Mouse (Mus musculus): ENCODE measurements at regions not wholly inside any gene's neighbourhood (a gene's known extent, or its start where the extent isn't known, plus 50 kb on each side); places are given as distances from the start of the nearest gene placed in this dataset.

DNA sequence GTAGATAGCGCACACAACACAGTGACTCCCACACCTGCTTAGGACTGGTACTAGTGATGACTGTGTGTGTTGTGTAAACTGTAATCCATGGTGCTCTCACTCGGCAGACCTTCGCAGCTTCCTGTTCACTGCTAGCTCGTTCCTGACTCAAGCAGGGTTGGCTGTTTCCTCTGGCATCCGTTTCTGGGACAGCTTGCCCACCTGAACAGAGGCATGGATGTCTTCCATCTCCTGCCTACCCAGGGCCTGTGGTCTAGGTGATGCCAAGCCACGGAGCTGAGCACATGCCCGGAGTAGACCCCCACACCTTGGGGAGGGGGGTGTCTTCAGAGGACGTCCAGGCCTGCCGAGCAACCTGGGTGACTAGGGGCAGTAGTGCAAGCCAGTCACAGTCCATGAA lies 54.7 kb upstream of the Dmrtb1 start:
- TF ChIP-seq TAL1 (IDR thresholded peaks at IDR 0.05; ENCODE audit: low read length) (0 out of 2 replicates have a peak, but pooled peaks have one; percentile 14), MYC (IDR thresholded peaks at IDR 0.05; ENCODE audit: low read depth, low read length) (no peak), GABPA (IDR thresholded peaks at IDR 0.05; ENCODE audit: low read depth, low read length) (no peak), TBP (IDR thresholded peaks at IDR 0.05; ENCODE audit: low read depth, low read length) (no peak), MAFK (IDR thresholded peaks at IDR 0.05; ENCODE audit: borderline replicate concordance, low read depth, low read length) (no peak), JUND (IDR thresholded peaks at IDR 0.05; ENCODE audit: low read depth, low read length) (no peak), POLR2AphosphoS5 (IDR thresholded peaks at IDR 0.05; ENCODE audit: borderline replicate concordance, low read depth, low read length) (no peak)
- no peak for DNase-seq (ENCODE audit: low read depth, low spot score)
- no peaks in the 10 kb centered on the region for H3K27me3 ChIP-seq (ENCODE audit: control insufficient read depth in 1 of 2, insufficient read depth in 2 of 2, low read length in 2 of 2)
- peaks cover 0 to 7% of the 10 kb centered on the region in 2 experiments; a peak in 1 of 4 replicates for H3K4me1 ChIP-seq (ENCODE audit: control insufficient read depth in 1 of 2, insufficient read depth in 2 of 2, low read length in 2 of 2)
- H3K27ac ChIP-seq (ENCODE audit: control insufficient read depth, low read depth, low read length): no peak overlapping the region
- H3K9me3 ChIP-seq (replicated peaks; ENCODE audit: insufficient read depth, low read length): no peaks in the 10 kb centered on the region
- H3K9ac ChIP-seq (ENCODE audit: control insufficient read depth, low read depth, low read length, poor library complexity, severe bottlenecking): no peak overlapping the region
- H3K79me2 ChIP-seq (ENCODE audit: control insufficient read depth, insufficient read depth, low read length, poor library complexity): no peaks in the 10 kb centered on the region
- no peak overlapping the region for H3K4me3 ChIP-seq (ENCODE audit: control insufficient read depth in 1 of 2, insufficient read depth in 1 of 2, low read depth in 2 of 2, low read length in 2 of 2)
- H3K36me3 ChIP-seq (ENCODE audit: control insufficient read depth in 1 of 2, insufficient read depth in 2 of 2, low read length in 2 of 2): no peaks in the 10 kb centered on the region

DNA sequence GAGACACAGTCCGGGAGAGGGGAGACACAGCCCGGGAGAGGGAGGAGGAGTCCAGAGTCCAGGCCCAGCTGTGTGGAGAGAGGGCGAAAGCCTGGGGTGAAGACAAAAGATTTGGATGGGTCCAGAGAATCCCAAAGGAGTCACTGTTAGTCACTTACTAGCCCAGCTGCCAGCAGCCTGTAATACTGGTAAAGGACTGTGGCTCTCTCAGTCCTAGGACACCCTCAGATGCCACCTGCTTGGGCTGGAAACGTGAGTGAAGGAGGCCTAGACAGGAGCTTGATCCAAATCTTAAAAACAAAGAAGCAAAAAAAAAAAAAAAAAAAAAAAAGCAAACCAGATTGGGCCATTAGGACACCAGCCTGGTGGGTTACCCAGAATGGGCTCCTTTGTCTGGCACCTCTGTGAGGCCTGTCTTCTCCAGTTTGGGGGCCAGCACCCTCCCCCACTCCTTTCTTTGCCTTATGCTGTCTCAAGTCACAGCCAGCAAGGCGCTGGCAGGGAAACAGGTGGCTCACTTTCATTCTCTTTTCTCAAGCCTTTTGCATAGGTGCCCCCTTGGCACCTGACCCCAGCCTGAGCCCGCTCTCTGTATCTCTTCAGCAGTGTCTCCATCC lies 55.9 kb upstream of the Dmrtb1 start:
- H3K27ac ChIP-seq (ENCODE audit: control insufficient read depth, low read depth, low read length): no peak overlapping the region
- TF ChIP-seq UBTF (IDR thresholded peaks at IDR 0.05; ENCODE audit: borderline replicate concordance, insufficient read depth, low read depth, low read length) (no peak), KAT2A (conservative IDR thresholded peaks at IDR 0.05; ENCODE audit: low read depth, low read length) (no peak), POLR2A (IDR thresholded peaks at IDR 0.05; ENCODE audit: control insufficient read depth in 1 of 2, insufficient read depth in 1 of 2, low read depth in 1 of 2, low read length in 2 of 2, poor library complexity in 1 of 2) (no peak), HCFC1 (IDR thresholded peaks at IDR 0.05; ENCODE audit: low read depth, low read length) (no peak), TBP (IDR thresholded peaks at IDR 0.05; ENCODE audit: low read depth, low read length) (no peak), CTCF (IDR thresholded peaks at IDR 0.05 in 2 of 3, conservative IDR thresholded peaks at IDR 0.05 in 1 of 3; ENCODE audit: control insufficient read depth in 1 of 3, insufficient read depth in 1 of 3, low read depth in 2 of 3, low read length in 3 of 3, poor library complexity in 1 of 3, severe bottlenecking in 1 of 3) (no peak), NRF1 (IDR thresholded peaks at IDR 0.05; ENCODE audit: insufficient read depth, low read depth, low read length, poor library complexity, severe bottlenecking) (no peak), ZMIZ1 (IDR thresholded peaks at IDR 0.05; ENCODE audit: low read depth, low read length) (no peak)
- no peak overlapping the region for H3K9ac ChIP-seq (ENCODE audit: control insufficient read depth, low read depth, low read length, poor library complexity, severe bottlenecking)
- H3K79me2 ChIP-seq (ENCODE audit: control insufficient read depth, insufficient read depth, low read length, poor library complexity): no peaks in the 10 kb centered on the region
- H3K27me3 ChIP-seq (ENCODE audit: control insufficient read depth in 1 of 2, insufficient read depth in 2 of 2, low read length in 2 of 2): no peaks in the 10 kb centered on the region
- H3K36me3 ChIP-seq (ENCODE audit: control insufficient read depth in 1 of 2, insufficient read depth in 2 of 2, low read length in 2 of 2): no peaks in the 10 kb centered on the region
- H3K4me1 ChIP-seq (ENCODE audit: control insufficient read depth in 1 of 2, insufficient read depth in 2 of 2, low read length in 2 of 2): peaks cover 0 to 7% of the 10 kb centered on the region in 2 experiments; a peak in 1 of 4 replicates
- no peak overlapping the region for H3K4me3 ChIP-seq (ENCODE audit: control insufficient read depth in 1 of 2, insufficient read depth in 1 of 2, low read depth in 2 of 2, low read length in 2 of 2)
- no peaks in the 10 kb centered on the region for H3K9me3 ChIP-seq (replicated peaks; ENCODE audit: insufficient read depth, low read length)
- DNase-seq (ENCODE audit: low read depth, low spot score): no peak

Data from MEL (cell line).